Mouse (Mus musculus): ENCODE results near the gene Tmem132e.

The Tmem132e gene

DNA sequence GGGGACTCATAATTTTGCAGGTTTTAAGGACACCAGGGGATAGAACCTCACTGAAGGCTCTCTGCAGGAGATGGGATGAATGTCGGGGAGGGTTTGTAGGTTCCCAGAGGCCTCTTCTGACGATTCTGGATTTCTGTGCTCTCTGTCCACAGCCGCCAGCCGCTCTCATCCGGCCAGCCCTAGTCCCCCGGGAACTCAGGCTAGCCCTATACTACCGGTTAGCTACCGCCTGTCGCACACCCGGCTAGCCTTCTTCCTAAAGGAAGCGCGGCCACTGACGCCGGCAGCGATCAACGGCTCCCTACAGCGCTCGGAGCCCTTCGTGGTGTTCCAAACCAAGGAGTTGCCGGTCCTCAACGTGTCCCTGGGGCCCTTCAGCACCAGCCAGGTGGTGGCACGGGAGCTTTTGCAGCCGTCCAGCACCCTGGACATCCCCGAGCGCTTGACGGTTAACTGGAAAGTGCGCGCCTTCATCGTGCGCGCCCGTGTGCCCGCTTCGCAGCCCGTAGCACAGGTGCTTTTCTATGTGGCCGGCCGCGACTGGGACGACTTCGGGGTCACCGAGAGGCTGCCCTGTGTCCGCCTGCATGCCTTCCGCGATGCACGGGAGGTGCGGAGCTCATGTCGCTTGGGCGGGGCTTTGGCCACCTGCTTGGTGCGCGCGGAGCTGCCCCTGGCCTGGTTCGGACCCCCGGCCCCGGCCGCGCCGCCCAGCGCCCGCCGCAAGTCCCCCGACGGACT is 45.6 kb downstream of the Tmem132e start:
- DNase-seq (ENCODE audit: low read depth, low spot score), result no peak

DNA sequence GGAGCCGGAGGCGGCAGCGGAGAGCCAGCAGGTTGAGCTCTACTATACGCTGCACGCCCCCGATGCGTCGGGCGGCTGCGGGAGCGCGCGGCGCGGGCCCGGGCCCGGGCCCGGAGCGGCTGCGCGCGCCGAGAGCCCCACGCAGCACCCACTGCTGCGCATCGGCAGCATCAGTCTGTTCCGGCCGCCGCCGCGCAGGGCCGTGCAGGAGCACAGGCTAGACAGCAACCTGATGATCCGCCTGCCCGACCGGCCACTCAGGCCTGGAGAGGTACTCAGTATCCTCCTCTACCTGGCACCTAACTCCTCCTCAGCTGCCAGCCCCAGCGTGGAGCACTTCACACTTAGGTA is 46.1 kb downstream of the Tmem132e start:
- no peak for DNase-seq (ENCODE audit: low read depth, low spot score)

DNA sequence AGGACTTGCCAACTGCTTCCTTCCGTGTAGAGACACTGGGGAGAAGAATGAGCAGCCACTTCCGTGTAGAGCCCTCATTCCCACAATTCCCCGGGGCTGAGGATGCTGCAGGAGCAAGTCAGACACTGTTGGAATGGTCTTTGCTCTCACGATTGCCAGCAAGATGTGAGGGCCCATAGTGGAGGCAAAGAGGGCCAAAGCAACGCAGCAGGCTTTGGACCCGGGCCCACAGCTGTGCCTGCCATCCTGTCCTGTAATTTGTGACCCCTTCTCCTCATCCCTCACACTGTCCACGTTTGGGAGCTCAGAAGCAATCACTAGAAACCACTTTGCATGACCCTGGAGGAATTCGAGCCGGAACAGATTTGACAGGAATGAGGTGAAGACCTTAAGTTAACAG is 59.8 kb downstream of the Tmem132e start:
- no peak for DNase-seq (ENCODE audit: low read depth, low spot score)

DNA sequence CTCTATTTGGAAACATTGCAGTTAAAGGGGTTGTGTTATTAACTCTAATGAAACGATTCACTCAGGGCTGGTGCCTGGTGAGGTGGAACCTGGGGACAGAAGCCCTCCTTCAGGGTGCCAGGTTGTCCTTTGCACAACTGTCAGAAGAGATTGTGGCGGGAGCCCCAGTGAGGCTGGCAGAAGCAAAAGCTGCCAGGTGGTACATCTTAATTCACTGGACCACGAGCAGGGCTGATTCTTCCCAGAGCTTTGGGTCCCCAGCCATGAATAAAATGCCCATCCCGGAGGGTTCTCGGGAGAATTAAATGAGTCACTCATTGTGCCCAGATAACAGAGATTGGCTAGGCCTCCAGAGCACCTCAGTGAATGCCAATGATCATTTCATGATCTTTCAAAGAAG is 63.8 kb downstream of the Tmem132e start:
- DNase-seq (ENCODE audit: low read depth, low spot score), result no peak

DNA sequence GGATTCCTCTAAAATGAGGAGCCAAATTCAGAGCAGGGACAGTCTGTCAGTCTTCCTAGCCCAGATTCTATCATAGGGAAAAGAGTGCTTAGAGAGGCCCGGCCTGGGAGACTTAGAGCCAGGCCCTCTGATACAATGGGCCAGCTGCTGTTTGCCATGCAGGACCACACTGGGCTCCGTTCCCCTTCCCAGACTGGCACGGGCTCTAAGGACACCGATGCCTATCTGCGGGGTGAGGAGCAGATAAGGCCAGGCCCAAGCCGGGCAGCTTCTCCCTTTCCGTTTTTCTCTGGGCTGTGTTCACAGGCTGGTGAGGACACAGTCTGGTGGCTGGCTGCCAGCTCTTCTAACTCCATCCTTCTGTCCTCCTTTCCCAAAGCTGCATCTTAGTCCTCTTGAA is 64.5 kb downstream of the Tmem132e start:
- DNase-seq (ENCODE audit: low read depth, low spot score), result no peak

DNA sequence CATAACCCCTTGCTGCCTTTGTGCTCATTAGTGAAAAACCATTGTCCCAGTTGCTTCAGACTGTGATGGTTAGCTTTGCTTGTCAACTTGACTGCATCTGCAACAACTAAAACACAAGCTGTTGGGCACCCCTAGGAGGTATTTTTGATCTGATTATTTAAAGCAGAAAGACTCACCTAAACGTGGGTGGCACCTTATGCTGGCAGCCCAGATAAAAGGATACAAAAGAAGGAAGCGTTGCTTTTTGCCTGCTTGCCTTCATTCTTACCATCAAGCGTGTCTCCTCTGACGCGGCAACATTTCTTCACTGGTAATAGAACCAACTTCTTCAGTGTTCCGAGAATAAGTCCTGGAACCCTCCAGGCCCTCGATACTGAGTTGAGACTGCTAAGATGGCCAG is 72.6 kb downstream of the Tmem132e start:
- no peak for DNase-seq (ENCODE audit: low read depth, low spot score)

DNA sequence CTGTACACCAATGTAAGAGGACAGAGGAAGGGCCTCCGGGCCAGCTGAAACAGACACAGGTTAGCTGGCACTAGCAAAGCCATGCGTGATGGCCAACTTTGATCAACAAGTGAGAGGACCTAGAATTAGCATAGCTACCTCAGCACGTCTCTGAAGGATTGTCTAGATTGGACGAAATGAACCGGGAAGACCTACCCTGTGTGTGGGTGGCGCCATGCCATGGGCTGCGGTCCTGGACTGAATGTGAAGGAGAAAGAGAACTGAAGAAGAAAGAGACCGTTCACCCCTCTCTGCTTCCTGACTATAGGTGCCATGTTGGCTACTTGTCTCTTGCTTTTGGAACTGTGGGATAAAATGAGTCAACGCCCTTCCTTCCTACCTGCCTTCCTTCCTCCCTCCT is 76.8 kb downstream of the Tmem132e start:
- no peak for DNase-seq (ENCODE audit: low read depth, low spot score)

DNA sequence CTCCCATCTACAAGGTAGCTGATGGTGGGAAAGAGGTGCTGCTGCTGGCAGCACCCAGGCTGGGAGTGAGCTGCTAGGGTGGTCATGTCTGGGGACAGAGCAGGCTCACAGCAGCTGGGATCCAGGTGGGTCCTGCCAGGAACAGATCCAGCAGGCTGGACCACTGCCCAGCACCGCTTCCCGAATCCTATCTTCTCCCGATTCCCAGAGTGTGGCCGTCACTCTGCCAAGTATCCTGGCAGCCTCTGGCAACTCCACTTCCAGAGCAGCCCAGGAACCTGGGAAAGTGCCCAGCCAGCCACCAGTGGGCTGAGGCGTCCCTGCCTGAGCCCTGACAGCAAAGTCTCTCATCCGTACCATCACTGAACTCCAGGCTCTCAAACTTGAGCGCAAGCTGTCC is 78.5 kb downstream of the Tmem132e start:
- no peak for DNase-seq (ENCODE audit: low read depth, low spot score)

DNA sequence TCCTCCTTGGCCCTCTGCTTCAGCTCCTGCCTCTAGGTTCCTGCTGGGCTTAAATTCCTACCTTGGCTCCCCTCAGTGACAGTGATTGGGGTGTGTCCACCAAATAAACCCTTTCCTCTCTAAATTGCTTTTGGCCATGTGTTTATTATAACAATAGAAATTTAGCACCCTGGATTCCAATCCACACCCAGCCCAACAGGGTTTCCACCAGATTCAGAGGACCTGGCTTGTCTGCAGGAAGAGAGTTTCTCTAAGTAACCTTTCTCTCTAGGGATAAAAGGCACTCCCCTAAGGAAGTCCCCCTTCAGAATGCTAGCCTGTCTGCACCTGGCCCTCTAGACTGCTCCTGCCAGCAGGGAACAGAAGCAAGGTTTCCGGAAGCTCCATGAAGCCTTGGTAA is 82.4 kb downstream of the Tmem132e start:
- no peak for DNase-seq (ENCODE audit: low read depth, low spot score)

DNA sequence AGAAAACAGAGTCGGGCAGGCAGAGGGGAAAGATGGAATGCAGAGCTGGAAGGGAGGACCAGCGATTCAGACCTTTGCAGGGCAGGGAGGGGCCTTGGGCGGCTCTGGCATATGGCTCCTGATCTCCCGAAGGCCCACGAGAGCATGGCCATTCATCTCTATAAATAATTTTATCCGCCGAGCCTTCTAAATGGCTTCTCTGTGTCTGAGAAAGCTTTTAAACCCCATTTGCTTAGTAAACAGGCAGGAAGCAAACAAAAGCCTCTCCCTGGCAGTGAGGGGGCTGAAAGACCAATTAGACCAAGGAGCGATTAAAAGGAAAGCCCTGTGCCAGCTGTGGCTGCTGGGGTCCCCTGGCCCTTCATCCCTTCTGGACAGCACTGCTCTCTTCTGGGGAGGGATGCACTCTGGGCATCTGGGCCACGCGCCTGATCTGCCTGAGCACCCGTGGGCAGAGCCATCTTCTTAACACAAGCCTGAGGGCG is 84.5 kb downstream of the Tmem132e start:
- DNase-seq (ENCODE audit: low read depth, low spot score), result no peak

DNA sequence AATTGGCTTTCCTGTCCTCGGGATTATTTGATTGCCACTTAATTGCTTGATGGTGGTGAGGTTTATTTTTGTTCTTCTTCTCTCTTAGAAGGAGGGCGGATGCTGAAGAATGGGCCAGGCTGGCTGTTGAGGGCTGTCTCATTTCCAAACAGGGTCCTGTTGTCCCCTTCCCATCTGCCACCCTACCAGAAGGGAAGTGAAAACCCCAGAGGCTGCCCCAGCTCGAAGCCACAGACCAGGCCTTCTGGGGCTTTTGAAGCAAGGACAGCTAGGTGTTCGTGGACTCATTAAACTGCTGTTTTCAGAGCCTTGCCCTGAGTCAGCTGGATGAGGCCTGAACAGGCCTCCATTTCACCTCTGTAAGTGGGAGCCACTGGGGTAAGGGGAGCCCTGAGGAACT is 87.4 kb downstream of the Tmem132e start:
- DNase-seq (ENCODE audit: low read depth, low spot score), result no peak

DNA sequence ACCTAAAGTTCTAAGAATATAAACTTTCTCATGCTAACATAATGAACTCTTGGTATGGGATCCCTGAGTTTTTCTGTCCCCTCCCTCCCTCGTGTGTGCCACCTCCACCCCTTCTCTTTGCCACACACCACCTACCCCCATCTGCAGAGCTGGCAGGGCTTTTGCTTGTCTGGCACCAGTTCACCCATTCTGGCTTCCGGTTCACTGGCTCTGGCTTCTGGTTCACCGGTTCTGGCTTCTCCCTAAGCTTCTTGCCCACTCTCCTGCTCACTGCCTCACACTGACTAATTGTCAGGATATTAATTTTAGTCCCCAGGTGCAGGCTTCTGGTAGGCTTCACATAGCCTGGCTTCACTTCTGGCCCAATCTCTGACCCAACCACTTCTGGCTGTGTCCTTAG is 88.7 kb downstream of the Tmem132e start:
- DNase-seq (ENCODE audit: low read depth, low spot score), result no peak

DNA sequence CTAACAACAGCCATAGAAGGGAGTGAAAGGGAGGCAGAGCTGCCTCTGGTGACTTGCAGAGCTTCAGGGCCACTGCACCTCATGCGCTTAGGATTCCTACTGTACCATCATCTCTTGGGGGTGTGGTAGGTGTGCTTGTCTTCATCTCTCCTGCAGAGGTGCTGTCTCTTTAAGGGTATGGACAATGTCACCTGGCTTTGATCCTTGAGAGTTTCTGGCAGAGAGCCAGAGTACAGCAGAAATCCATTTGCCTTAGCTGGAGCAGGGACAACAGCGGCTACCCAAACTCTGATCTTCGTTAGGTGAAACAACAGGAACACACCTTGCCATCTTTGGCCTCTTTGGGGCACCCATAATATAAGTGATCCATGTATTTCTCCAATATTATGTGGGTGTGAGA is 92.2 kb downstream of the Tmem132e start:
- DNase-seq (ENCODE audit: low read depth, low spot score), result no peak

DNA sequence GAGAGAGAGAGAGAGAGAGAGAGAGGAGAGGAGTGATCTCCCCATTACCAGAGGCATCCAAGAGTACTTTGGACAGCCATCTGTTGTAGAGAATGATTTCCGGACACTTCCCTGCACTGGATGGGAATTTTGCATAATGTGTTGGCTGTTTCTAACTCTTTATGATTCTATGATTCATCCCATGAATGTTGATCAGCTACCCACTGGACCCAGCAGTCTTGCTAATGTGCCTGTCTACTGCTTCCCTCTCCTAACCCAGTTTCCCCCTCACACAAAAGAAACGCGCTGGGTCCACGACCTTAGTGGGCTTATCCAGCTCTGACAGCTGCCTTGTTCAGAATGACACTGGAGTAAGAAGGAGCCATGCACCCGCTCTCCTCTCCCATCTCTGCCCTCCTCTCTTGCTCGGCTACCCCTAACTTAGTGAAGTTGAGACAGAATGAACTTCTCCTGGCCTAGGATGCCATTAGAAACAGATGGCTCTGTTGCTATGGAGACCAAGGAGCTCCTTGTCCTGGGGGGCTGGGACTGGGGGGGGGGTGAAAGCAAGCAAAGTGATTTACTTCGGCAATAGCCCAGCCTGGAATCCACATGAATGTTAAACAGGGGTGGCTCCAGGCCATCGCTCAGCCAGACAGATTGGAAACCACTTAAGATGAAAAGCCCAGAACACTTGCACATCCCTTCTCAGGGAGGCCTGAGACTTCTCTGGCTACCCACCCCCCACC is 98.8 kb downstream of the Tmem132e start:
- no peak for DNase-seq (ENCODE audit: low read depth, low spot score)

DNA sequence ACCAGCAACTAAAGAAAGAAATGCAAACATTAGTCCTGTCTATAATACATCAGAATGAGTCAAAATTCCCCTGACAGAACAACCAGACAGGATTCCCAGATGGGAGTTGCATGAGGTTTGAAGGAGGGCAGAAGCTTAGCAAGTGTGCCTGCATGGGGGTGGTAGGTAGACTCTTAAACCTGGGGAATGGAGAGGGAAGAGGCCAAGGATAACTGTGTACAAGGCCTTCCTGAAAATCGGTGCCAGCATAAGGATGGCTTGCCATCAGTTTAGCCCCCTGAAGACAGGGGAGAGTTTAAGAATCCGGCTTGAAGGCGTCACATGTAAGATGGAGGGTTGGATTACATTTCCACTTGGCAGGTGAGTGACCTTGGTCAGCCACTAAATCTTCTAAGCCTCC is 102.2 kb downstream of the Tmem132e start:
- no peak for DNase-seq (ENCODE audit: low read depth, low spot score)

All from c-Kit-negative CD71-positive TER-119-positive erythroid progenitor cells, embryonic 14.5 days (primary cell).